Mouse (Mus musculus) E14TG2a.4 (cell line): Measurements from ENCODE around the gene Nes.

Source experiments
- H3K27me3 ChIP-seq: 2 replicates; pipeline ENCODE4 v1.6.1; 2014; ENCODE audit warnings: low read length, control low read depth; ENCODE audit not compliant: insufficient read depth
- H3K36me3 ChIP-seq: 2 replicates; pipeline ENCODE4 v1.6.1; 2014; ENCODE audit warnings: low read length, control low read depth; ENCODE audit not compliant: insufficient read depth
- H3K4me1 ChIP-seq: replicated peaks from 2 replicates; pipeline ENCODE4 v1.6.1; 2014; ENCODE audit warnings: low read depth, low read length, control low read depth
- H3K4me3 ChIP-seq: replicated peaks from 2 replicates; pipeline ENCODE4 v1.5.1; 2014; ENCODE audit warnings: mild to moderate bottlenecking, low read length
- H3K9me3 ChIP-seq: 2 replicates; pipeline ENCODE4 v1.6.1; 2014; ENCODE audit warnings: low read length, control low read depth
- CTCF ChIP-seq: conservative IDR thresholded peaks from 2 replicates; pipeline ENCODE4 v1.5.1; 2014; ENCODE audit warnings: low read length
- NANOG ChIP-seq: IDR thresholded peaks from 2 replicates; pipeline ENCODE4 v1.6.1; 2014; ENCODE audit warnings: borderline replicate concordance, low read length, mixed read lengths
- POU5F1 ChIP-seq: IDR thresholded peaks from 2 replicates; pipeline ENCODE4 v1.6.1; 2014; ENCODE audit warnings: low read length, borderline replicate concordance

The Nes gene

GRCm38 (mm10) chr3:87982836-87983601 lies 12.1 kb downstream of the Nes start:
- H3K4me3 ChIP-seq, result peak overlapping the region; percentile 60
- TF ChIP-seq POU5F1, result no peak
- TF ChIP-seq CTCF, result no peak
- TF ChIP-seq NANOG, result no peak
- peaks cover 6% of the 10 kb centered on the region; the same call in 1 of the 2 replicates for H3K9me3 ChIP-seq
- H3K27me3 ChIP-seq, result peaks cover 89% of the 10 kb centered on the region
- peaks cover 44% of the 10 kb centered on the region for H3K4me1 ChIP-seq
- H3K36me3 ChIP-seq, result no peaks in the 10 kb centered on the region

- Histone ChIP-seq H3K9me3 (peaks cover 6% of the 10 kb centered on the region; the same call in 1 of the 2 replicates), H3K4me3 (peak overlapping the region; percentile 60; the same call in 1 of the 2 replicates), H3K27me3 (peaks cover 89% of the 10 kb centered on the region), H3K36me3 (no peaks in the 10 kb centered on the region), H3K4me1 (peaks cover 50% of the 10 kb centered on the region)
- TF ChIP-seq CTCF, result no peak
- no peak for TF ChIP-seq POU5F1
- TF ChIP-seq NANOG, result no peak
These were observed 12.7 kb downstream of the Nes start for GRCm38 (mm10) chr3:87983627-87984026.

- Histone ChIP-seq H3K9me3 (peaks cover under 1% of the 10 kb centered on the region; the same call in 1 of the 2 replicates), H3K4me1 (peaks cover 52% of the 10 kb centered on the region), H3K27me3 (peaks cover 89% of the 10 kb centered on the region), H3K36me3 (no peaks in the 10 kb centered on the region), H3K4me3 (no peak overlapping the region)
- no peak for TF ChIP-seq CTCF
- no peak for TF ChIP-seq POU5F1
- no peak for TF ChIP-seq NANOG
These were observed 13.2 kb downstream of the Nes start for GRCm38 (mm10) chr3:87984094-87984493.

GRCm38 (mm10) chr3:87985505-87986320 lies 14.8 kb downstream of the Nes start:
- H3K27me3 ChIP-seq, result peaks cover 88% of the 10 kb centered on the region
- peaks cover 65% of the 10 kb centered on the region for H3K4me1 ChIP-seq
- TF ChIP-seq NANOG, result no peak
- TF ChIP-seq CTCF, result no peak
- TF ChIP-seq POU5F1, result no peak
- H3K36me3 ChIP-seq, result no peaks in the 10 kb centered on the region
- no peak overlapping the region for H3K4me3 ChIP-seq
- no peaks in the 10 kb centered on the region for H3K9me3 ChIP-seq

- TF ChIP-seq NANOG (no peak), CTCF (peak; percentile 95), POU5F1 (no peak)
- Histone ChIP-seq H3K4me3 (peak overlapping the region; percentile 73), H3K9me3 (no peaks in the 10 kb centered on the region)
These were observed 16.0 kb downstream of the Nes start for GRCm38 (mm10) chr3:87986868-87987267.

GRCm38 (mm10) chr3:87987633-87988032 lies 16.8 kb downstream of the Nes start:
- TF ChIP-seq POU5F1 (no peak), NANOG (no peak), CTCF (no peak)
- H3K27me3 ChIP-seq, result peaks cover 88% of the 10 kb centered on the region
- H3K36me3 ChIP-seq, result no peaks in the 10 kb centered on the region
- H3K4me3 ChIP-seq, result peak overlapping the region; percentile 73
- H3K4me1 ChIP-seq, result peaks cover 57% of the 10 kb centered on the region
- no peaks in the 10 kb centered on the region for H3K9me3 ChIP-seq

More at GRCm38 (mm10) chr3:87986868-87987267, 16.0 kb downstream of the Nes start:
- Histone ChIP-seq H3K36me3 (no peaks in the 10 kb centered on the region), H3K27me3 (peaks cover 88% of the 10 kb centered on the region), H3K4me1 (peaks cover 63% of the 10 kb centered on the region)

GRCm38 (mm10) chr3:87988068-87988467 lies 17.2 kb downstream of the Nes start:
- no peaks in the 10 kb centered on the region for H3K9me3 ChIP-seq
- no peaks in the 10 kb centered on the region for H3K36me3 ChIP-seq
- TF ChIP-seq POU5F1 (no peak), NANOG (no peak), CTCF (peak; percentile 2; the same call in 1 of the 2 replicates)
- peaks cover 88% of the 10 kb centered on the region for H3K27me3 ChIP-seq
- peaks cover 57% of the 10 kb centered on the region for H3K4me1 ChIP-seq
- H3K4me3 ChIP-seq, result peak overlapping the region; percentile 73

- H3K4me3 ChIP-seq, result no peak overlapping the region
- TF ChIP-seq POU5F1, result no peak
- TF ChIP-seq CTCF, result no peak
- no peak for TF ChIP-seq NANOG
- no peaks in the 10 kb centered on the region for H3K36me3 ChIP-seq
- H3K27me3 ChIP-seq, result peaks cover 85% of the 10 kb centered on the region
- H3K9me3 ChIP-seq, result no peaks in the 10 kb centered on the region
- H3K4me1 ChIP-seq, result peaks cover 56% of the 10 kb centered on the region
These were observed 19.1 kb downstream of the Nes start for GRCm38 (mm10) chr3:87989935-87990334.
